Mouse (Mus musculus) ES-E14 (cell line): ENCODE measurements around the gene Fbxo22.

Experiments used
- CHD2 ChIP-seq: IDR thresholded peaks from 2 replicates; pipeline ENCODE4 v1.6.1; 2014; ENCODE audit warnings: mild to moderate bottlenecking, low read depth, low read length, inconsistent platforms
- HCFC1 ChIP-seq: IDR thresholded peaks from 2 replicates; pipeline ENCODE4 v1.6.1; 2012; ENCODE audit warnings: low read length, inconsistent platforms, borderline replicate concordance; ENCODE audit not compliant: insufficient read depth
- ZNF384 ChIP-seq: IDR thresholded peaks from 2 replicates; pipeline ENCODE4 v1.6.1; 2012; ENCODE audit warnings: low read depth, low read length, inconsistent platforms

- no peak for TF ChIP-seq ZNF384
- no peak for TF ChIP-seq CHD2
- no peak for TF ChIP-seq HCFC1
These were observed 38.2 kb downstream of the Fbxo22 start for GRCm38 (mm10) chr9:55246918-55247317.
